Mouse (Mus musculus) testis, adult 2 months (tissue): ENCODE measurements at regions not wholly inside any gene's neighbourhood (a gene's known extent, or its start where the extent isn't known, plus 50 kb on each side); places are given as distances from the start of the nearest gene placed in this dataset.

Experiments used
- H3K27ac ChIP-seq: fragments of 200-500 bp; 2 replicates; pipeline ENCODE4 v1.5.1; 2012; ENCODE audit warnings: low read depth, low read length; ENCODE audit not compliant: control insufficient read depth, insufficient read depth
- H3K27me3 ChIP-seq: fragments of 200-500 bp; 2 replicates; pipeline ENCODE4 v1.6.1; 2012; ENCODE audit warnings: mild to moderate bottlenecking, low read length, moderate library complexity; ENCODE audit not compliant: control insufficient read depth, insufficient read depth
- H3K36me3 ChIP-seq: fragments of 200-500 bp; 2 replicates; pipeline ENCODE4 v1.6.1; 2012; ENCODE audit warnings: mild to moderate bottlenecking, low read length; ENCODE audit not compliant: control insufficient read depth, insufficient read depth
- H3K4me1 ChIP-seq: fragments of 200-500 bp; 2 replicates; pipeline ENCODE4 v1.6.1; 2012; ENCODE audit warnings: low read length; ENCODE audit not compliant: control insufficient read depth, insufficient read depth
- H3K4me3 ChIP-seq: fragments of 200-500 bp; 2 replicates; pipeline ENCODE4 v1.5.1; 2012; ENCODE audit warnings: low read depth, mild to moderate bottlenecking, low read length, moderate library complexity, mixed read lengths; ENCODE audit not compliant: control insufficient read depth
- CTCF ChIP-seq: fragments of 200-500 bp; IDR thresholded peaks from 2 replicates; pipeline ENCODE4 v1.5.1; 2012; ENCODE audit warnings: low read depth, mild to moderate bottlenecking, inconsistent platforms, low read length, moderate library complexity; ENCODE audit not compliant: control insufficient read depth, insufficient read depth, insufficient replicate concordance
- POLR2A ChIP-seq: fragments of 200-500 bp; IDR thresholded peaks from 2 replicates; pipeline ENCODE4 v1.6.1; 2012; ENCODE audit warnings: low read depth, mild to moderate bottlenecking, inconsistent platforms, low read length, moderate library complexity; ENCODE audit not compliant: control insufficient read depth

DNA sequence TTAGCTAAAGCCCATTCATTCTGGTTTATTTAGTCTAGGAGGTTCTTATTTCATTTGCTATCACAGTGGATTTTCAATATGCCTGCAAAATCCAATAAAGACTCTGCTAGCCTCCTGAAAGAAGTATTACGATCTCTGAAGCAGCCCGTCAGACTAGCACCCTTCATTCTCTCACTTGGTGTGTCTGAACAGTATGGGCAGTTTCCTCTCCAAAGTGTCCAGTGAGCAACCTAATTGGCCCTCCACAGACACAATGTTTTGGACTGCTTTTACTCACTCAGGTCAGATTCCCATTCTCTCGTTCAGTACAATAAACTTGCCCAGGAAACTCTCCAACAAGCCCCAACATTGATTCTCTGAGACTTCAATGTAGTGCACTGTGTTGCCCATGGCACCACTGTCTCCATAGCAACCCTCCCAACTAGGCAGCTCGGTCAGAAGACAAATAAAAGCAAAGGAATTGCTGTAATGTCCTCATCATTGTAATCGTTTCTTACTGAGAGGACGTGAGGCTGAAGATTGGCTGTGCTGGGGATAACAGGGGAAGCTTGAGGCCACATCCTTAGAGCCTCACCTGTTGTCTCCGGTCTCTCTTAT is 91.2 kb downstream of the Fam76b start:
- H3K36me3 ChIP-seq: no peaks in the 10 kb centered on the region
- H3K27ac ChIP-seq: no peak overlapping the region
- no peaks in the 10 kb centered on the region for H3K4me1 ChIP-seq
- H3K4me3 ChIP-seq: no peak overlapping the region
- no peaks in the 10 kb centered on the region for H3K27me3 ChIP-seq
- no peak for TF ChIP-seq POLR2A
- no peak for TF ChIP-seq CTCF

DNA sequence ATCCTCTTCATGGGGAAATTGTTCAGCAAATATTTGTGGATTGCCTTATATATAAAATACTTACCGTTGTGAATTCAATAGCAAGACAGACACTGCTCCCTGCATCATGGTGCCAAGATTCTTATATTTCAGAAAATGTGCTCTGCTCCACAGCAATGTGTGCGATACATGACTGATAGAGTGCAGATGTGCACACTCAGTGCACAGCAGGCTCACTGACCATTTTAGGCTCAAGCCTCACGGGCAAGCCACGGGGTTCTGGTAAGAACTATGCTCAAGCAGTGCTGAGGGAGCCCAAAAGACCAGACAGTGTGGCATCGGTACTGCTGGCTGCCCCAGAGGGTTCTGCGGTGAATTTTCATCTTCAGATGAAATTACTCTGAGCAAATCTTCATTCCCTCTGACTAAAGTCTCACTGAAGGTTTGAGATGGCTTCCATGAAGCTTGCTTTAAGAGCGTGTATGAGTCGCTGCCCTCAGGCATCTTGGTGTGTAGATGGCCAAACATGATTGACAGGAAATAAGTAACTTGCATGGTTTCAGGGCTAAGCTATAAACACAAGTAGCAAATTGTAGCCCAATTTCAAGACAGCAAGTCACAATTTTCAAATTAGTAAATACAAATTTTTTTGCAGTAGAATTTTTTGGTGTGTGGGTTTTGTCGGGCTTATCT is 92.4 kb downstream of the Fam76b start:
- Histone ChIP-seq H3K27me3 (no peaks in the 10 kb centered on the region), H3K4me3 (no peak overlapping the region), H3K36me3 (no peaks in the 10 kb centered on the region), H3K27ac (no peak overlapping the region), H3K4me1 (no peaks in the 10 kb centered on the region)
- TF ChIP-seq CTCF (no peak), POLR2A (no peak)

DNA sequence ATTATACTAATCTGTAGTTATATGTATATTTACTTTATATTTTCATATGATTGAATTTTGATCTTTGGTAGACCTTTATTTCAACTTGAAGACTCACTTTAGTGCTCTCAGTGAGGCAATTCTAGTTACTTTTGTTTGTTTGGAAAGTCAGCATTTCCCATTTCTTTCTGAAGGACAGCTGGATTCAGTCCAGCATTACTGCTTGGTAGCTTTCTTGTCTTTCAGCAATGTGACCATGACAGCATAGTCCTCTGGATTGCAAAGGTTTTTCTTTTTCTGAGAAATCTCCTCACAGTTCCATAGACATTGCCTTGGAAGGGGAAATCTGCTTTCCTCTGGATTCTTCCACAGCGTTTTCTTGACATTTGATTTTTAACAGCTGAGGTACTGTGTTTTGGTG is 93.1 kb downstream of the Fam76b start:
- H3K27ac ChIP-seq: no peak overlapping the region
- H3K36me3 ChIP-seq: no peaks in the 10 kb centered on the region
- no peak overlapping the region for H3K4me3 ChIP-seq
- TF ChIP-seq POLR2A (no peak), CTCF (no peak)
- no peaks in the 10 kb centered on the region for H3K4me1 ChIP-seq
- no peaks in the 10 kb centered on the region for H3K27me3 ChIP-seq

DNA sequence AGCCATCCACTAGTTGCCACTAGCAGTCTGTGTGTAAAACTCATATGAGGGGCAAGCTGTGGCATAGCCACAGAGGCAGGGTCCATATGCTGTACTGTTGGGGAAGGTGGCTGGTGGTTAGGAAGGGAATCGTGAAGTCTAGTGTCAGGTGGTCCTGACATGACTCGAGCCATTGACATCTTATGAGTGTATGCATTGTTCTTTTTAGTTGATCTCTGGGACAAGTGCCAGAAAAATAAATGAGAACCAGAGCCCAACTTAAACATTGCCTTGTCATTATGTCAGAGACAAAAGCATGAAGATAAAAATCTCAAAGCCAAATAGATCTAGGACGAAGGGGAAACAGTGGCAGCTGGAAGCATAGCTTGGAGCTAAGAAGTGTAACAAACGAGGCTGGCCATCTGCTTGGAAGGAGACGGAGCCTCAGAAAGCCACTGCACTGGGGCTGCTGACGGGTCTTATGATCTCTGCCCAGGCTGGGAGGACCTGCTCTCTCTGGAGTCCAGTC is 104.5 kb downstream of the Fam76b start:
- no peaks in the 10 kb centered on the region for H3K36me3 ChIP-seq
- H3K4me3 ChIP-seq: no peak overlapping the region
- no peaks in the 10 kb centered on the region for H3K27me3 ChIP-seq
- no peaks in the 10 kb centered on the region for H3K4me1 ChIP-seq
- no peak overlapping the region for H3K27ac ChIP-seq
- TF ChIP-seq POLR2A (no peak), CTCF (no peak)

DNA sequence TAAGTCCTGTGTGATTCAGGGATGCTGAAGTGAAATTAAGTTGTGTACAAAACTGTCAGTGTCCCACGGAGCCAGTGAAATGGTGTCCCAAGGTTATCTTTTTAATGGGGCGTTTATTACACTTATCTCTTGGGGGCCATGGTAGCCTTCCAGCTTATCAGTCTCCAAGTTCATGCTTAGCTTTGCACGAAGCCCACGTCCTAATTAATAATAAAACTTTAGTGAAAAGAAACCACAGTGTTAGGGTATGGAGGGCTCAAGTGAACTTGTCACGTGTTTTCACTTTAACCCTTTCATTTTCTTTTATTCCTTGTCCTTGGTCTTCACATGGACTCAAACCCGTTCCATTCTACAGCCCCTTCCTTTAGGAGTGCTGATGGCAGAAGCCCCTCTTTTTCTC is 105.9 kb downstream of the Fam76b start:
- H3K27ac ChIP-seq: no peak overlapping the region
- H3K27me3 ChIP-seq: no peaks in the 10 kb centered on the region
- no peak overlapping the region for H3K4me3 ChIP-seq

DNA sequence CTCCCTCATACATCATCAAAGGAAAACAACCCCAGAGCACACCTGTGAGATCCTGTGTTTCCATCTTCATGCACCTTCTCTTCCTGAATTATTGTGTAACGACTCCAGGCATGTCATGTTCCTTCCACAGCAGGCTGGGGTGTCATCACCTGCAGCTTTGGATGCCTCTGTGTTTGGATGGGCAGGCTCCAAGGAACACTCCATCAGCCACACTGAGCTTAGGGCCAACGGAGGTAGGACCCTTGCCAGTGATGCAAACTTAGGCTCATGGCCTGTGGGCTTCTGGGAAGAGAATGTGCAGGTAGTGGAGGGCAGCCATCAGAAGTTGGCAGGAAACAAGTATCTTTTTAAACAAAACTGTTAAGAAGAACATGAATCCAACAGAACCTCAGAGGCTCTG is 109.8 kb downstream of the Fam76b start:
- no peaks in the 10 kb centered on the region for H3K36me3 ChIP-seq
- TF ChIP-seq CTCF (no peak), POLR2A (no peak)
- H3K4me1 ChIP-seq: no peaks in the 10 kb centered on the region
- no peak overlapping the region for H3K27ac ChIP-seq
- H3K4me3 ChIP-seq: no peak overlapping the region
- H3K27me3 ChIP-seq: no peaks in the 10 kb centered on the region

More for the DNA sequence above, 105.9 kb downstream of the Fam76b start:
- TF ChIP-seq POLR2A: no peak
- Histone ChIP-seq H3K4me1 (no peaks in the 10 kb centered on the region), H3K36me3 (no peaks in the 10 kb centered on the region)

DNA sequence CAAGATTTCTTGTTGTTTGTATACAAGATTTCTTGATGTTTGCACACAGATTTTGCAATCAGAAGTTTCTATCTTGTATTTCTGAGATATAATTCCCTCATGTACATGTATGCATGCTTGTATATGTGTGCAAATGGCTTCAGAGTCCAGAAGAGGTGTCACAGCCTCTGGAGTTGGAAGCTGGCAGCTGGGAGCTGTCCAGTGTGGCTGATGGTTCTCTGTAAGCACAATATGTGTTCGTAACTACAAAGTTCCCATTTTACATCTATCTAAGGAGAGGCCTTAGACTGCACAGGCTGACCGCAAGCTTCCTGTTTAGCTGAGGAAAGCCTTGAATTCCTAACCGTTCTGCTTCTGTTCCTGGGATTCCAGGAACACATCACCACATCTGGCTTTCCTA is 119.0 kb downstream of the Fam76b start:
- no peak for TF ChIP-seq CTCF
- Histone ChIP-seq H3K27ac (no peak overlapping the region), H3K4me1 (no peaks in the 10 kb centered on the region), H3K4me3 (no peak overlapping the region), H3K36me3 (no peaks in the 10 kb centered on the region), H3K27me3 (no peaks in the 10 kb centered on the region)

DNA sequence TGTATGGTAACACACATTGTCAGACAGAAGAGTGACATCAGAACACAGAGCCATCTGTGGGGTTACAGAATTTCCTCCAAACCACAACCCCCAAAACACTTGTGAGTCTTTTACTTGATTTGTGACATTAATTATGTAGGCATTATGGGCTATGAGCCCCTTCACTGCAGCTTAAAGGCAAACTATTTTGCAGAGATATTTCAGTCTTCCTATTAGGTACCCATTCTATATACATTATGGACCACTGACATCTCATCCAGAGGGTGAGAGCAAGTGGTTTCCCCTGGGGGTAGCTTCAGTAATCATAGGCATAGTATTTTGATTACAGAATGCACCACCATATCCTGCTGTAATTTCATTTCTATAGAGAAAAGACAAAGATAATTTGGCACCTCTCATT is 124.6 kb downstream of the Fam76b start:
- H3K4me3 ChIP-seq: no peak overlapping the region
- no peaks in the 10 kb centered on the region for H3K36me3 ChIP-seq
- TF ChIP-seq POLR2A (no peak), CTCF (no peak)
- H3K27ac ChIP-seq: no peak overlapping the region
- H3K27me3 ChIP-seq: no peaks in the 10 kb centered on the region
- H3K4me1 ChIP-seq: no peaks in the 10 kb centered on the region
